Mouse (Mus musculus) heart, embryonic 14.5 days (tissue): ENCODE data around the gene Slc9a8. TPM values are rescaled to one million over a fixed set of nuclear protein-coding genes. Genes with fewer than 3 reads are reported as not detected.

Experiments
- ATAC-seq: fragments of 200-750 bp; cut with Nextera tagmentation; 2 replicates; pipeline ENCODE4 v1.8.0; 2017; ENCODE audit warnings: low read depth, moderate TSS enrichment; ENCODE audit not compliant: insufficient number of reproducible peaks, insufficient read depth, low FRiP score
- H3K27ac ChIP-seq, 2 experiments: fragments of 200-500 bp in 1 of 2; fragments of 300-500 bp in 1 of 2; sonication (generic) in 1 of 2; replicated peaks in 1 of 2; 2 replicates each; pipeline ENCODE4 v1.5.1; 2012 to 2014; ENCODE audit warnings: low read depth in 2 of 2, low read length in 2 of 2, control low read depth in 1 of 2, mild to moderate bottlenecking in 1 of 2, mixed read lengths in 1 of 2; ENCODE audit not compliant: control insufficient read depth in 1 of 2, insufficient read depth in 1 of 2
- H3K27me3 ChIP-seq: fragments of 300-500 bp; sonication (generic); 2 replicates; pipeline ENCODE4 v1.6.1; 2014; ENCODE audit warnings: mild to moderate bottlenecking, low read length, control low read depth; ENCODE audit not compliant: control insufficient read depth, insufficient read depth
- H3K36me3 ChIP-seq: fragments of 300-500 bp; sonication (generic); 2 replicates; pipeline ENCODE4 v1.6.1; 2014; ENCODE audit warnings: mild to moderate bottlenecking, control low read depth, low read length, mixed read lengths; ENCODE audit not compliant: control insufficient read depth, insufficient read depth
- H3K4me1 ChIP-seq, 2 experiments: fragments of 200-500 bp in 1 of 2; fragments of 300-500 bp in 1 of 2; sonication (generic) in 1 of 2; 2 replicates each; pipeline ENCODE4 v1.6.1; 2012 to 2014; ENCODE audit warnings: low read length in 2 of 2, control low read depth in 1 of 2, mixed read lengths in 1 of 2; ENCODE audit not compliant: control insufficient read depth in 2 of 2, insufficient read depth in 2 of 2
- H3K4me2 ChIP-seq: fragments of 300-500 bp; sonication (generic); 2 replicates; pipeline ENCODE4 v1.6.1; 2014; ENCODE audit warnings: mild to moderate bottlenecking, low read length
- H3K4me3 ChIP-seq, 2 experiments: fragments of 200-500 bp in 1 of 2; fragments of 300-500 bp in 1 of 2; sonication (generic) in 1 of 2; 2 replicates each; pipeline ENCODE4 v1.5.1; 2012 to 2014; ENCODE audit warnings: low read length in 2 of 2, mild to moderate bottlenecking in 2 of 2, control low read depth in 1 of 2, low read depth in 1 of 2, moderate library complexity in 1 of 2; ENCODE audit not compliant: control insufficient read depth in 1 of 2, insufficient read depth in 1 of 2
- H3K9ac ChIP-seq: fragments of 300-500 bp; sonication (generic); 2 replicates; pipeline ENCODE4 v1.6.1; 2014; ENCODE audit warnings: mild to moderate bottlenecking, low read length
- H3K9me3 ChIP-seq: fragments of 300-500 bp; sonication (generic); 2 replicates; pipeline ENCODE4 v1.6.1; 2016; ENCODE audit warnings: low read length, control low read depth; ENCODE audit not compliant: control insufficient read depth
- WGBS: fragments of 180-500 bp; shearing (Covaris S2); extraction: QIAGEN DNeasy Blood & Tissue Kit; methylation state at CpG from one replicate; pipeline ENCODE4 v1.1.7; 2014; 5-methylcytosine and 5-hydroxymethylcytosine counted together
- polyA plus RNA-seq: library from polyadenylated mRNA; unstranded; fragments of >200 nt; fragmentation: Nextera tagmentation; extraction: Ambion mirVana; gene quantifications from 2 replicates; pipeline ENCODE4 v1.2.1, GENCODE M21; 2014

The Slc9a8 gene
- polyA plus RNA-seq, 1 experiment from 2014 or later: 19.3 TPM

- H3K27me3 ChIP-seq: no peaks in the 10 kb centered on the region
- no peak overlapping the region for H3K4me2 ChIP-seq
- peaks cover 45% of the 10 kb centered on the region for H3K36me3 ChIP-seq
- 90% methylated on average over 11 of the region's 11 CpGs for WGBS
- H3K27ac ChIP-seq: no peak overlapping the region
- H3K4me1 ChIP-seq: peaks cover 0 to 17% of the 10 kb centered on the region in 2 experiments; a peak in 3 of 4 replicates
- H3K9me3 ChIP-seq: no peaks in the 10 kb centered on the region
- ATAC-seq: no peak
- no peak overlapping the region for H3K4me3 ChIP-seq
- no peak overlapping the region for H3K9ac ChIP-seq
Measured at GRCm38 (mm10) chr2:167484932-167485331, 63.4 kb downstream of the Slc9a8 start.

GRCm38 (mm10) chr2:167485501-167486377, 64.2 kb downstream of the Slc9a8 start:
- no peak overlapping the region for H3K4me2 ChIP-seq
- no peak overlapping the region for H3K27ac ChIP-seq
- no peak for ATAC-seq
- peaks cover 40% of the 10 kb centered on the region for H3K36me3 ChIP-seq
- no peak overlapping the region for H3K9ac ChIP-seq
- H3K9me3 ChIP-seq: no peaks in the 10 kb centered on the region
- no peaks in the 10 kb centered on the region for H3K27me3 ChIP-seq
- WGBS: 80% methylated on average over 7 of the region's 7 CpGs
- no peak overlapping the region for H3K4me3 ChIP-seq
- peaks cover 0 to 18% of the 10 kb centered on the region in 2 experiments; a peak in 3 of 4 replicates for H3K4me1 ChIP-seq

GRCm38 (mm10) chr2:167486573-167486972, 65.1 kb downstream of the Slc9a8 start:
- no peak overlapping the region for H3K9ac ChIP-seq
- H3K4me1 ChIP-seq: peaks cover 5 to 27% of the 10 kb centered on the region in 2 experiments
- no peaks in the 10 kb centered on the region for H3K27me3 ChIP-seq
- ATAC-seq: no peak
- H3K4me2 ChIP-seq: no peak overlapping the region
- H3K9me3 ChIP-seq: no peaks in the 10 kb centered on the region
- H3K27ac ChIP-seq: no peak overlapping the region
- peaks cover 36% of the 10 kb centered on the region for H3K36me3 ChIP-seq
- 91% methylated on average over 4 of the region's 4 CpGs for WGBS
- H3K4me3 ChIP-seq: no peak overlapping the region

GRCm38 (mm10) chr2:167487551-167487950, 66.0 kb downstream of the Slc9a8 start:
- Histone ChIP-seq H3K4me3 (no peak overlapping the region), H3K4me2 (no peak overlapping the region), H3K9me3 (no peaks in the 10 kb centered on the region), H3K4me1 (peaks cover 9 to 31% of the 10 kb centered on the region in 2 experiments), H3K27ac (no peak overlapping the region), H3K9ac (no peak overlapping the region), H3K27me3 (no peaks in the 10 kb centered on the region), H3K36me3 (peaks cover 32% of the 10 kb centered on the region)
- WGBS: 92% methylated on average over 6 of the region's 6 CpGs
- no peak for ATAC-seq

GRCm38 (mm10) chr2:167487994-167488393, 66.5 kb downstream of the Slc9a8 start:
- no peak for ATAC-seq
- Histone ChIP-seq H3K4me1 (peaks cover 9 to 31% of the 10 kb centered on the region in 2 experiments), H3K27me3 (no peaks in the 10 kb centered on the region), H3K36me3 (peaks cover 27% of the 10 kb centered on the region), H3K27ac (no peak overlapping the region; a peak in 1 of 4 replicates), H3K4me2 (no peak overlapping the region), H3K9me3 (no peaks in the 10 kb centered on the region), H3K9ac (no peak overlapping the region), H3K4me3 (no peak overlapping the region)
- 68% methylated on average over 6 of the region's 6 CpGs for WGBS

GRCm38 (mm10) chr2:167490813-167491525, 69.5 kb downstream of the Slc9a8 start:
- H3K27me3 ChIP-seq: no peaks in the 10 kb centered on the region
- WGBS: 81% methylated on average over 4 of the region's 4 CpGs
- peaks cover 11 to 32% of the 10 kb centered on the region in 2 experiments for H3K4me1 ChIP-seq
- H3K9me3 ChIP-seq: no peaks in the 10 kb centered on the region
- H3K9ac ChIP-seq: peak overlapping the region; percentile 98
- H3K36me3 ChIP-seq: peaks cover 5% of the 10 kb centered on the region; the same call in 1 of the 2 replicates
- H3K4me3 ChIP-seq: no peak overlapping the region
- peak overlapping the region; percentile 93 for H3K4me2 ChIP-seq
- no peak for ATAC-seq
- H3K27ac ChIP-seq: no peak overlapping the region

GRCm38 (mm10) chr2:167491757-167492708, 70.5 kb downstream of the Slc9a8 start, which contains the start of gene Rnf114:
Rnf114 (plus strand) TSS chr2:167492645.
- peak within 1 kb of the TSS; percentile 93 for H3K4me2 ChIP-seq
- H3K4me1 ChIP-seq: peaks cover 11 to 28% of the 10 kb centered on the region in 2 experiments
- H3K4me3 ChIP-seq: peak within 1 kb of the TSS; percentile 71 to 100
- peaks cover 5% of the 10 kb centered on the region; the same call in 1 of the 2 replicates for H3K36me3 ChIP-seq
- WGBS: 2% methylated on average over 51 of the region's 52 CpGs
- peak within 1 kb of the TSS; percentile 91 to 92 for H3K27ac ChIP-seq
- H3K9ac ChIP-seq: peak within 1 kb of the TSS; percentile 98
- no peaks in the 10 kb centered on the region for H3K9me3 ChIP-seq
- peak; percentile 29; the same call in 1 of the 2 replicates for ATAC-seq
- H3K27me3 ChIP-seq: no peaks in the 10 kb centered on the region
